Mouse (Mus musculus): ENCODE results near the gene Pou1f1.

Pou1f1 gene

DNA sequence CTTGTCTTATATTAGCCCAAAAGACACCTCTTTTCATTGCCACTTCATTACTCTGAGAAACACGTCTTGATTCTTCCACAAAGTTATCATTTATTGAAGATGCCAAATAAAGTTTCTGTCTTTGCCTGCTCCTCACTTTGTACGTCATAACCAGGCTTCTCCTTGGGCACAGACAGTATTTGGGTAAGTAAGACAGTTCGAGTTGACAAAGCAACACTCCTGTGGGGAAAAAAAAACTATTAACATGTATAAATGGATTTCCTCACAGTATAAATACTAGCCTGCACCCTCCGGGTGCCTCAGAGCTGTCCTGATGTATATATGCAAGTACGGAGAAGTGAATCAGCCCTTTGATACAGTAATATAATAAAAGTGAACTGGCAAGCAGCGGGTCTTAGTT, at the start of gene Pou1f1:
TSS of gene Pou1f1 (plus strand) at position 301 of the 400 bp plus-strand sequence.
- no peak for DNase-seq (ENCODE audit: extremely low spot score, low read depth, low spot score)

DNA sequence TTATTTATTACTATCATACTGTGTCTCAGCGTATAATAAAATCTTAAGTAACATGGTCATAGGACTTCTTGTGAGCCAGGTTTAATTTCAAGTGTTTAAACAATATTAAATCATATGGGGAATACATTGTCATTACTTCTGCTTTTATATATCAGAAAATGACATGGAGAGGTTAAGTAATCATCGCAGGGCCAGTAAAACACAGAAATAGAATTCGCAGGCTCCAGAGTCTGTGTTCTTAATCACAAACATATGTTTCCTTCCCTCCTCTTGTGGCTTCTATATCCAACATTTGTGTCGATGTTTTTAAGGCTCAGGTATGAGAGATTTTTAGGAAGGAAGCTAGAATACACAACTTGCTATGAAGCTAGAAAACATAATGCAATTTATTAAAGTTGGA, 49.7 kb upstream of the Pou1f1 start:
- DNase-seq (ENCODE audit: extremely low spot score, low read depth, low spot score), result peak; percentile 26

DNA sequence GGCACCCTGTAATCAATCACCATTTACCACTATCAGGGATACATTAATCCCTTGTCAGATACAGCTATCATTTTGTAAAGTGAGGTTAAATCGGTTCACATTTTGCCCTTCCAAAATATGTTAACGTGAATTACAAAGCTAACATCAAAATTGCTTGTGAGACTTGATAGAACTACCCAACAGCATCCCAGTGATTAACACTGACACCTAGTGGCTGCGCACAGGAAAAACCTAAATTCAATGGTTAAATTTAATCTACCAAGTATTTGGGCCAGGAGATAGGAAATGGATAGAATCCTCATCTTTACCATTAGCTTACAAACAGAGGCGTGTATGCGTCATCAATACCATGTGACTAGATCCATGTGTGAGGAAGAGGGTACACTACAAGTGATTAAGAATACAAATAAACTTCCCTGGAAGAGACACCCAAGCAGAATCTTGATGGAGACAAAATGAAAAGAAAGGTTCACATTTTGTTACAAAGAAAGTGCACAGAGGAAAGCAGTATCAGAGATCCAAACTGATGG, 47.8 kb upstream of the Pou1f1 start:
- DNase-seq (ENCODE audit: extremely low spot score, low read depth, low spot score), result no peak

DNA sequence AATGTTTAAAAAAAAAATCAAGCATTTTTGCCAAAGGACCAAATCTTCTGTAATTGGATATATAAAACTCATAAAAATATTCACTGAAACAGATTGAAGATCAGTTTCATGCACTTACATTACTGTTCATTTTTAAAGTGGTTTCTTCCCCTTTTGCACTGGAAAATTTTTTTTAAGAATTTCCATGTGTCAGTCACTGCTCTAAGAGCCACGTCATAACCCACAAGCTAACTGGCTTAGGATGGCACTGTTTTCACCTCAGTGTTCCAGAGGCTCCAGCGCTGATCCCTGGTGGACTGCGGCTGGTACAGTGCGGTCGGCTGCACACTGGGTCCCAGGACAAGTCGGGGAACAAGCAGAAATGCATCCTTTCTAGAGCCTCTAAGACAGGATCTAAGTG, 34.6 kb upstream of the Pou1f1 start:
- DNase-seq (ENCODE audit: extremely low spot score, low read depth, low spot score), result no peak

DNA sequence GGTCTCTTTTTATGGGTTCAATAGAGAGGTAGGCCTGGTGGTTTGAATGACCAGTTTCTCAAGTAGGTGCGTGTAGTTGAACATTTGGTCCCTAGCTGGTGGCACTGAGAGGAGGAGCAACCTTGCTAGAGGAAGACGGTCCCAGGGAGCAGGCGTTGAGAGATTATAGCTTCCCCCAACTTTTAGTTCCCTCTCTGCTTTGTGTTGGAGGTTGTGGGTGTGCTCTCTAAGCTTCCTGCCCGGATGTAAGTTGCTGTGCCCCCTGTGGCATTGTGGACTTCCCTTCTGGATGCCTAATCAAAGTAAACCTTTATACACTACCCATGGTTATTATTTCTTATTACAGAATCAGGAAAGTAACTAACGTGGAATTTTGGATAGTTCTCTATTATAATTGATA, 24.3 kb upstream of the Pou1f1 start:
- DNase-seq (ENCODE audit: extremely low spot score, low read depth, low spot score), result no peak

DNA sequence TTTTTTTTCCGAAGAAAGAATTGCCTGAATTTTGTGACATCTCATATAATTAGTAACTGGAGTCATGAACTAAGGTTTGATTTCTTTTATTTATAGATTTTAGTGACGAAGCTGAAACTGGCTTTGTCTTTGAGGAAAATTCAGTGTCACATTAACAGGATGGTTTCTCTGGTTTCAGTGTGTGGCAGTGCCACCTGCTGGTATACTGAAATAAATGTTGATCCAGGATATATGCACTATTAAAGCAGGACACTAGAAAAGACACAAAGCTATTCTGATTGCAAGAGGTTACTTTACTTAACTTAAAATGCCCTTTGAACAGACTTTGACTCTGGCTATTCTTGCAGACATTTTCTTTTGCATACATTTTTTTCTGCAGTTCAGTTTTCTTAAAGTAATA, 23.3 kb upstream of the Pou1f1 start:
- no peak for DNase-seq (ENCODE audit: extremely low spot score, low read depth, low spot score)

DNA sequence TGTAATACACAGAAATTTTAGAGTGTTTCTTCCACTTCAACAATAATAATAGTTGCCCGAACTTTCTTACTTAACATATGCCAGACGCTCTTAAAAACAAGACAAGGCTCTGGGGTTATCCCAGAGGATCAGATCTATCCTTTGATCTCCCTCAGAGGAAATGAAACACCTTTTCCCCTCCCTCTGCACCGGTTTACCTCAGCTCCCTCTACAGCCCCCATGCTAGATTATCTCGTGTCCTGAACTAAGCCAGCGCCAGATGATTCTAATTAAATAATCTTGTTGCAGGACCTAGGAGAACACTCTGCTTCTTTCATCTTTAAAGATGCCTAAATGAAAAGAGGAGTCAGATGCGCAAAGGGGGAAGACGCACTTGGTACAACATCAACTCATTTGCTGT, 6.1 kb upstream of the Pou1f1 start:
- no peak for DNase-seq (ENCODE audit: extremely low spot score, low read depth, low spot score)

DNA sequence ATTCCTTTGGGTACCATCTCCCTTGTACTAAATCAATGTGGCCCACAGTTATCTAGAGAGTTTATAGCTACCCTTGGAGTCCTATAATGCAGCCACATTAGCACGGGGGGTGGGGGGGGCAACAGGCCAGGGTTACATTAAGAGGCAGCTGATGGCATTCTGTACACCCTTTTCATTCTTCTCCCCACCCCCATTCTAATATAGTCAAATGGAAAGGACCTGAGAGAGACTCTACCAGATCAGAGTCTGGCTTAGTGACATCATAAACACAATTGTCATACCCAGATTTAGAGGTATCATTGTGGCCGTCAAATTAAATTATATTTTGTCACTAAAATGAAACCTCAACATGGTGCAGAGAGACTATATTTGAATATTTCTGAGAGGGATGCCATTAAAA, 5.7 kb downstream of the Pou1f1 start:
- DNase-seq (ENCODE audit: extremely low spot score, low read depth, low spot score), result no peak

DNA sequence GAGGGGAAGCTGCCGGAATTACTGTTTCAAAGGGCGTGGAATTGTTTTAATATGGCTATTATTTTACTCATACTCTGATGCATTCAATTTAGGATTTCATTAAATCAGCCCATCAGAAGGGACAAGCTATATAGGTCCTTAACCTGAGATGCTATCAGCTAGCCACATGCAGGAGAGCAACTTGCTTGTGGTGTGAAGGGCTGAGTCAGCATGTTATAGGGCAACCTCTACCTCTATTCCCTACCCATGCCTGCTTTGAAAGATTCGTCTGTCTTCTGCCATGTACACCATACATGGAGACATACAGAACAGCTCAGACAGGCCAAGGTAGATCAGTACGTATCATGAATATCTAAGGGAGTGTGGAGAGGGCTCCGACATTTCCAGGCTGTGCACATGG, 6.4 kb downstream of the Pou1f1 start:
- DNase-seq (ENCODE audit: extremely low spot score, low read depth, low spot score), result no peak

DNA sequence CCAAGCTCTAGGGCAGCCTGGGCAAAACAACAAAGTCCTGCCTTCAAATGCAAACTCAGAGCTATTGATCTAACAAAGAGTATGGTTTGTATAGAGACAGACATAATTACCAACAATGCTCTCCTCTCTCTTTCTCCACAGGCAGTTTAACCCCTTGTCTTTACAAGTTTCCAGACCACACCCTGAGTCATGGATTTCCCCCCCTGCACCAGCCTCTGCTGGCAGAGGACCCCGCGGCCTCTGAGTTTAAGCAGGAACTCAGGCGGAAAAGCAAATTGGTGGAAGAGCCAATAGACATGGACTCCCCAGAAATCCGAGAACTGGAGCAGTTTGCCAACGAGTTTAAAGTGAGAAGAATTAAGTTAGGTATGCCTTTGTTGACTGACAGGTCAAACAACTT, 9.3 kb downstream of the Pou1f1 start:
- DNase-seq (ENCODE audit: extremely low spot score, low read depth, low spot score), result no peak

DNA sequence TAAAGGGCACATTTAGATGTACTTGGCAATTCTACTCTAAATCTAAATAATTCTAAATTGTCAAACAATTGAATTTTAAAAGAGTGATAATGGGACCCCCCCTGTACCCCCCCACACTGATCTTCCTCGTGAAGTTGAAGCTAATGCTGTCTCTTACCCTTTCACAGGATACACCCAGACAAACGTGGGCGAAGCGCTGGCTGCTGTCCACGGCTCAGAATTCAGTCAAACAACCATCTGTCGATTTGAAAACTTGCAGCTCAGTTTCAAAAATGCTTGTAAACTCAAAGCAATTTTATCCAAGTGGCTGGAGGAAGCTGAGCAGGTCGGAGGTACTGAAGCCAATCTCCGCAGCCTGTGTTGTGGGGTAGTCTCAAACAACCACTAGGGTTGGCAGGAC, 11.4 kb downstream of the Pou1f1 start:
- no peak for DNase-seq (ENCODE audit: extremely low spot score, low read depth, low spot score)

DNA sequence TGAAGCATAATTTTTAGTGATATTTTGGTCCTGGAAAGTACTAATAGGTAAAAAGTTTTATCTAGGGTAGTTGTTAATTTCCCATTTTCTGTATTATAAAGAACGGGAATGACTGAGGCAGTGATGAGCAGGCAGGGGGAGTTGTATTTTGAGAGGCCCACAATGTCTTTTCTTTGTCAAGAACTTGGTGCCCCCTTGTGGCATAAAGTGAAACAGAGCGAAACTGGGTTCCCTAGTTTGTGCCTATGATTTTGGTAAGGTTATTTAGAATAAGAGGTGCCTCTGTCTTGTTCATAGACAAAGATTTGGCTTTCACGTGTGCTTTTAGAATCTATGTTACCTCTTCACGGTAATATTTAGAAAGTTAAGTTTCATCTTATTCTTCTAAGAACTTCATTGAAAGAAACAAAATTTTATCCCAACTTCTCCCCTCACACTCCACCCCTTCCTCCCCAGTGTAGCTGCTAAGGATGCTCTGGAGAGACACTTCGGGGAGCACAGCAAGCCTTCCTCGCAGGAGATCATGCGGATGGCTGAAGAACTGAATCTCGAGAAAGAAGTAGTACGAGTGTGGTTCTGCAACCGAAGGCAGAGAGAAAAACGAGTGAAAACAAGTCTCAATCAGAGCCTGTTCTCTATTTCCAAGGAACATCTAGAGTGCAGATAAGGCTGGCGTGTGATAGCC, 13.1 kb downstream of the Pou1f1 start:
- no peak for DNase-seq (ENCODE audit: extremely low spot score, low read depth, low spot score)

DNA sequence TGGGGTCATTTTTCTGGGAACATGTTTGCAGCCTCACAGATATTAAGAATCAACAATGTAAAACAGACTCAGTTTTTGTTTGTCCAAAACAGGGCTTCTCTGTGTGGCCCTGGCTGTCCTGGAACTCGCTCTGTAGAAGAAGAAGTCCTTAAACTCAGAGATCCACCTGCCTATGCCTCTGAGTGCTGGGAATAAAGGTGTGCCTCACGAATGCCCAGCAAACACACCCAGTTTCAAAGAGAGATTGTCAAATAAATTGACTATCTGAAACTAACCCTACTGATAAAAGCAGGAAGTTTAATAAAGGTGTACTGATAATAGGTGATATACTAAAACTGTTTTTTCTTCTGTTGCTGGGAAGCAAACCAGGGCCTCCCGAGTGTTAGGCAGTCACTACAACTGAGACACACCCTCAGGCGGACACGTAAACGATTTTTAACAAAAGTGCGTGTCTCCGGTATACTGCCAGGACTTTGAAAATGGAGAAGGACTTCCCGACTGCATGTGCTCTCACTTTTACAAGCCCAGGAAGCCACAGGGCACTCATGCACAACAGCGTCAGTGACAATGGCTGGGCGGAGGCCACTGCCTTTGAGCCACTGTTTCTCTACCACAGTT, 23.5 kb downstream of the Pou1f1 start:
- DNase-seq (ENCODE audit: extremely low spot score, low read depth, low spot score), result no peak

DNA sequence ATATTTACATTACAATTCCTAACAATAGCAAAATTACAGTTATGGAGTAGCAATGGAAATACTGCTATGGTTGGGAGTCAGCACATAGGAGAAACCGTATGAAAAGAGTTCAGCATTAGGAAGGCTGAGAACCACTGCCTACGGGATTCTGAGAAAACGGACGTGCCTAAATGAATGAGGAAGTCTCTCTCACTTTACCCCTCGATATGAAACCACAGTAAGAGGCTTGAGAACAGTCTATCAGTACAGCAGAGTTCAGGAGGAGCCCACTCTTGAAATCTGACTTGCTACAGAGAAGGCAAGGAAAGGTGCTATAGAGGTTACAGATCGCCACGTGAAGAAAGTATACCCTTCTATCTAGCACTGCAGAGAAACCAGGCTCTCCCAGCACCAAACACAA, 28.6 kb downstream of the Pou1f1 start:
- no peak for DNase-seq (ENCODE audit: extremely low spot score, low read depth, low spot score)

DNA sequence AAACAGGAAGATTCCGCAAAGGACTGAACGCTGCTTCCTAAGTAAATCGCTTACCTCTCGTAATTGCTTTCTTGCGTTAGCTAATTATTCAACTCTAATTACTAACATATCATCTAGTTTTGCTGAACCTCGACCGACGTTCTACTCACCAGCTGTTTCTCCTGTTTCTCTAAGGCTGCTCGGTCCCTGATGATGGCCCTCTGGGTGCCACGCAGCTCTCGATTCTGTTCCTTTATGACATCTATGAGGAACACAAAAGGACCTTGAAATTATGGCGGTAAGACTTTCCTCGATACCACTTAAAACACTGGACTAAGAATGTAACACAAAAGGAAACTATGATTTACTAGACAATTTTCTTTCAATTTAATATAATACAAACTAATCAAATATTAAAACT, 30.5 kb downstream of the Pou1f1 start:
- no peak for DNase-seq (ENCODE audit: extremely low spot score, low read depth, low spot score)

DNA sequence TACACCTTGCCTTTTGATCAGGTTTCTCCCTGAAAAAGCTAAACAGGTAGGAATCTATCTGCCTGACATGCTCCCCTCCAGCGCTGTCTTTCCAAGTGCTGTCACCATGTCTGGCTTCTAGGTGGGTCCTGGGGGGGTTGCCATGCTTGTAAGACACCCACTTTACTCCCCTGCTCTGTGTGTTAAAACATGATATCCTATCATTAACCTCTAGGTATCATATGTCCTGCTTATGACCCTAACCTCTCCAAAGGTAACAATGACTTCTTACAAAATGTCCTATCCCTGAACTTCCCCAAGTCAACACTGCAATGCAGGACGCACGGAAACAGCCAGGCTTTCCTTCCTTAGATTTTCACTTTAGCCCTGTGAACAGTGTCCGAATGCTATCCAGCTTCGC, 34.0 kb downstream of the Pou1f1 start:
- no peak for DNase-seq (ENCODE audit: extremely low spot score, low read depth, low spot score)

DNA sequence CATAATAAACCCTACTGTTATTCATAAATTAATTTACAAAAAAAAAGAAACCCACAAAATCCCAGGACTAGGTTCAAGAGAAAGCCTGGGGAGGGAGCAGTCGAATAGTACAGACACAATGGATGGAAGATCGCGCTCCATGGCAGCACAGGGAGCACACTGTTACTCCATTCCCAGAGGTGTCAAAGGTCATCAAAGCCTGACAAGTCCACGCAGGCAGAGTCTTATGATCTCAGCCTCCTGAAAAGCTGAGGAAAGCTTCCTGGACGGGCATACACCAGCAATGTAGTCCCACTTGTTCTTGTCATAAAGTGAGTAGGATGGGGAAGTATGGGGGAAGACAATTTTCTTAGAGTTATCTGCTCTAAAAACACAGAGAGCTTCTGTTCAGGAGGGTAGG, 37.1 kb downstream of the Pou1f1 start:
- DNase-seq (ENCODE audit: extremely low spot score, low read depth, low spot score), result no peak

DNA sequence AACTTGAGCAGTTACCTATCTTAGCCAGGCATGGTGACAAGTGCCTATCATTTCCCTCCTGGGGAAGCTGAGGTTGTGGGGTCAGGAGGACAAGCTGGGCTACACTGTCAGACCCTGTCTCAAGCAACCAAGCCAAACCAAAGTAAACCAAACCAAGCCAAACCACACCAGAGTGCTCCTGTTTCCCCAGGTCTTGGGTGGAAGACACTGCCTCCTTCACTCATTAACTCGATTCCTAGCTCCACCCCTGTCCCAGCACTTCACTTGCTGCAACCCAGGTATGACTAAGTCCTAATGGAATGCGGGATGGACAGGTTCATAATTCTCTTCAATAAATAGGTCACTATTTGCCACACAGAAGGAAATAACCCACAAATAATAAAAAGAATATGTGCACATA, 39.3 kb downstream of the Pou1f1 start:
- no peak for DNase-seq (ENCODE audit: extremely low spot score, low read depth, low spot score)

DNA sequence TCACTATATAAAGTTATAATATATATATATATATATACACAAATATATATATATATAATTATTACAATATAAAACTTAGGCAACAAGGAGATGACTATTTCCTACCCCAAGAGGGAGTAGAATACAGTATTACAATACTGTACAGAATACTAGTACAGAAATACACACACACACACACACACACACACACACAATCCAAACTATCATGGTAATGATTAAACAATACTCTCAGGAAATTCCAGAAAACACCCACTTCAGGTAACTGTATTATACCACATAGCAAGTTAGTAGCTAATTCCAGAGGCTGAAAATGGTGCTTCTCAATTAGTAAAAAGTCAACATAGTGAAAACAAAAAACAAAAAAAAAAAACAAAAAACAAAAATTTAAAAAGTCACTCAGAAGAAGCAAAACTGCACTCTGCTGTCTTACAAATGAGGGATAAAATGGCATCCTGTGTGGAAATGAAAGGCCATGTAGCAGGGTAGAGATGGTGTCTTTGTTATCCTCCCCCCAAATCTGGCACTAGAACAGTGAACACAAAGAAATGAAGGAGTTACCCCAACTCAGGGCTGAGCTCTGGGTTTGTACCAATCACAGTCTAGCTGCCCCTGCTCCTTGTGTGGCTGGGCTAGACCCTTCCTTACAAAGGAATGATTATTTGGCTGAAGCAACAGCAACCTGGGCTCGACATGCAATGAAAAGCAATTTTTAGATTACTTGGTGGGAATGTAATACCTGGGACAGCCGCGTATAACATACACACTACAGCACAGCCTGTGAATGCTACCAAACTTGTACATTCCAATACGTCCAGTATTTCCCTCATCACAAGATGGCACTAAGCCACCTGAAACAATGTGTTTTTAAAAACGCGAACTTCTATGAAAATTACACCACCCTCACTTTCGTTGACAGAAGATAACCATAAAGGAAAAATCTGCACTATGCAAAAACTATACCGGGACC, 41.0 kb downstream of the Pou1f1 start:
- no peak for DNase-seq (ENCODE audit: extremely low spot score, low read depth, low spot score)

DNA sequence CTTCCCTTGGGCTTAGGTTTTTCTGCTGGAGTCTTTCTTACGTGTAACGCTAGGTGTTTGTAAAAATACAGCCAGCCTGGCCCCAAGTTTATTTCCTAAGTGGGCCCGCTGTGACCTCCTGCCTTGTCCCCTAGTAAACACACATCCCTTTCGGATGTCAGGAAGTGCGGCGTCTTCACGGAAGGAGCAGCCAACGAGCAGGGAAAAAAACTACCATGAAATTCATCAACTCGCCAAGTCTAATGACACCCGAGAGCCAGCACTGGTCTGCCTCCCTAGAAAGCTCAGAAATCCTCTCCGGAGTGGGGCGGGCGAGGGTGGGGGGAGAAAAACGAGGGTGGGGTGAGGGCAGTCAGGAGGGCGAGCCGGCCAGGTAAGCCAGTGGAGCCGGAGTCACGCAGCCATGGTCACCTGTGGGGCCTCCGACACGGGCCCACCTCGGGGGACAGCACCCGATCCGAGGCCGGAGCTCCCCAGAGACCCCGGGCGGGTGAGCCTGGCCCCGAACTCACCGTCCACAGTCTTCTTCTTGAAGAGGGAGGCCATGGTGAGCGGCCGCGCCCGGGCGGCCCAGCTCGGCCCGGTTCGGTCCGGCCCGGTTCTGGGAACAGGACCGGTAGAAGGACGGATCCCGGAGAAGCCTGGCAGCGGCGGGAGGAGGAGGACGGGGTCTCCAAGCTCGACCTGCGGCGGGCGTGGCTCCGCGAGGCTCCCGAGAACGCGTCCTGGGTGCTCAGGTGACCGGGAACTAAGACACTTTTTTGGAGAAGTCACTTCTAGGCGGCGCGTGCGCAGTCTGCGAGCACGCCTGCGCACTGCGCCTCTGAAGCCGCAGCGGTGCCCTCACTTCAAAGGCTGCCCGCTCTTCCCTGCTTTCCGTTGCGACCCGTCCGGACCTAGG, 41.9 kb downstream of the Pou1f1 start, which contains the start of gene Chmp2b:
TSS of gene Chmp2b (minus strand) at position 764 of the 901 bp plus-strand sequence.
- peak; percentile 66 for DNase-seq (ENCODE audit: extremely low spot score, low read depth, low spot score)

DNA sequence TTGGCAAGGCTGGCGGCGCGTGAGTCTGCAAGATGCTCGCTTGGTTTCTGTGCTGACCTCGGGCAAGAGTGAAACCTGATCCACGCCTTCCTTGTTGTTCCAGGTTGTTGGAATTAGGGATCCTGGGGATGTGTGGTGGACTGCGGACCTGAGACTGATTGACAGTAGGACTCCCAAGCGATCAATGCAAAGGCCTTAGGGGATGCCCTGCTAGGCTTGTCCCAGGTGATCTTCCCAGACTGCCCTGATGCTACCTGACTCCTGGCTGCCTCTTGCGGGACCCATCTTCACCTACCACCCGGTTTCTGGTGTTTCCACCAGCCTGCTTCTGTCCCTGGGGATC, 42.5 kb downstream of the Pou1f1 start:
- no peak for DNase-seq (ENCODE audit: extremely low spot score, low read depth, low spot score)

All from hindlimb bud, embryonic 11.5 days (tissue).